Mouse (Mus musculus): ENCODE measurements around the gene Me1. TPM values are rescaled to one million over a fixed set of nuclear protein-coding genes. Genes with fewer than 3 reads are reported as not detected.

The Me1 gene
- polyA plus RNA-seq, 1 experiment from 2014 or later: 12.4 TPM

GRCm38 (mm10) chr9:86695199-86695817 is 445 bp downstream of the Me1 start:
- peaks cover 16% of the 10 kb centered on the region; the same call in 1 of the 2 replicates for H3K27me3 ChIP-seq (ENCODE audit: insufficient read depth, poor library complexity, severe bottlenecking)
- peaks cover 3% of the 10 kb centered on the region; the same call in 1 of the 2 replicates for H3K4me1 ChIP-seq (replicated peaks)
- H3K27ac ChIP-seq: peak overlapping the region; percentile 87
- 2% methylated on average over 56 of the region's 56 CpGs for WGBS
- H3K9me3 ChIP-seq: no peaks in the 10 kb centered on the region
- H3K36me3 ChIP-seq: no peaks in the 10 kb centered on the region
- DNase-seq (ENCODE audit: low spot score): peak; percentile 55
- peak overlapping the region; percentile 81 for H3K4me3 ChIP-seq

- Histone ChIP-seq H3K4me1 (replicated peaks) (peaks cover 3% of the 10 kb centered on the region; the same call in 1 of the 2 replicates), H3K36me3 (no peaks in the 10 kb centered on the region), H3K4me3 (no peak overlapping the region), H3K9me3 (no peaks in the 10 kb centered on the region), H3K27ac (no peak overlapping the region), H3K27me3 (ENCODE audit: insufficient read depth, poor library complexity, severe bottlenecking) (peaks cover 16% of the 10 kb centered on the region; the same call in 1 of the 2 replicates)
- 93% methylated on average over 7 of the region's 7 CpGs for WGBS
- DNase-seq (ENCODE audit: low spot score): no peak
Measured at GRCm38 (mm10) chr9:86694644-86695043, 1.1 kb downstream of the Me1 start.

GRCm38 (mm10) chr9:86693935-86694334 is 1.8 kb downstream of the Me1 start:
- no peaks in the 10 kb centered on the region for H3K9me3 ChIP-seq
- peaks cover 16% of the 10 kb centered on the region; the same call in 1 of the 2 replicates for H3K27me3 ChIP-seq (ENCODE audit: insufficient read depth, poor library complexity, severe bottlenecking)
- H3K4me3 ChIP-seq: no peak overlapping the region
- 92% methylated on average over 6 of the region's 6 CpGs for WGBS
- no peaks in the 10 kb centered on the region for H3K36me3 ChIP-seq
- H3K27ac ChIP-seq: no peak overlapping the region
- peaks cover 3% of the 10 kb centered on the region; the same call in 1 of the 2 replicates for H3K4me1 ChIP-seq (replicated peaks)
- no peak for DNase-seq (ENCODE audit: low spot score)

- no peaks in the 10 kb centered on the region for H3K9me3 ChIP-seq
- peaks cover 16% of the 10 kb centered on the region; the same call in 1 of the 2 replicates for H3K27me3 ChIP-seq (ENCODE audit: insufficient read depth, poor library complexity, severe bottlenecking)
- WGBS: 86% methylated on average over 3 of the region's 3 CpGs
- no peak overlapping the region for H3K27ac ChIP-seq
- H3K4me3 ChIP-seq: no peak overlapping the region
- no peak for DNase-seq (ENCODE audit: low spot score)
- peaks cover 3% of the 10 kb centered on the region; the same call in 1 of the 2 replicates for H3K4me1 ChIP-seq (replicated peaks)
- no peaks in the 10 kb centered on the region for H3K36me3 ChIP-seq
Measured at GRCm38 (mm10) chr9:86692676-86693075, 3.1 kb downstream of the Me1 start.

GRCm38 (mm10) chr9:86692251-86692650 is 3.5 kb downstream of the Me1 start:
- Histone ChIP-seq H3K4me1 (replicated peaks) (peaks cover 3% of the 10 kb centered on the region; the same call in 1 of the 2 replicates), H3K4me3 (no peak overlapping the region), H3K9me3 (no peaks in the 10 kb centered on the region), H3K36me3 (no peaks in the 10 kb centered on the region), H3K27ac (no peak overlapping the region), H3K27me3 (ENCODE audit: insufficient read depth, poor library complexity, severe bottlenecking) (peaks cover 15% of the 10 kb centered on the region; the same call in 1 of the 2 replicates)
- no peak for DNase-seq (ENCODE audit: low spot score)
- WGBS: 89% methylated on average over 5 of the region's 5 CpGs

GRCm38 (mm10) chr9:86691101-86691500 is 4.7 kb downstream of the Me1 start:
- WGBS: 96% methylated on average over 3 of the region's 3 CpGs
- Histone ChIP-seq H3K4me3 (no peak overlapping the region), H3K27me3 (ENCODE audit: insufficient read depth, poor library complexity, severe bottlenecking) (peaks cover 5% of the 10 kb centered on the region; the same call in 1 of the 2 replicates), H3K9me3 (no peaks in the 10 kb centered on the region), H3K4me1 (replicated peaks) (peaks cover 3% of the 10 kb centered on the region; the same call in 1 of the 2 replicates), H3K36me3 (no peaks in the 10 kb centered on the region), H3K27ac (no peak overlapping the region)
- DNase-seq (ENCODE audit: low spot score): no peak

- Histone ChIP-seq H3K36me3 (no peaks in the 10 kb centered on the region), H3K27me3 (ENCODE audit: insufficient read depth, poor library complexity, severe bottlenecking) (no peaks in the 10 kb centered on the region), H3K27ac (peak overlapping the region; percentile 40; the same call in 1 of the 2 replicates), H3K4me1 (replicated peaks) (peaks cover 5% of the 10 kb centered on the region), H3K9me3 (no peaks in the 10 kb centered on the region), H3K4me3 (no peak overlapping the region)
- DNase-seq (ENCODE audit: low spot score): peak; percentile 10
- WGBS: 64% methylated on average over 8 of the region's 8 CpGs
Measured at GRCm38 (mm10) chr9:86683713-86684209, 12.0 kb downstream of the Me1 start.

GRCm38 (mm10) chr9:86682844-86683243 is 12.9 kb downstream of the Me1 start:
- Histone ChIP-seq H3K9me3 (no peaks in the 10 kb centered on the region), H3K4me3 (no peak overlapping the region), H3K36me3 (no peaks in the 10 kb centered on the region), H3K27me3 (ENCODE audit: insufficient read depth, poor library complexity, severe bottlenecking) (no peaks in the 10 kb centered on the region), H3K4me1 (replicated peaks) (peaks cover 5% of the 10 kb centered on the region), H3K27ac (0 out of 2 replicates have a peak overlapping the region, but pooled peaks have one; percentile 12)
- WGBS: 73% methylated on average over 6 of the region's 6 CpGs
- no peak for DNase-seq (ENCODE audit: low spot score)

- no peaks in the 10 kb centered on the region for H3K27me3 ChIP-seq (ENCODE audit: insufficient read depth, poor library complexity, severe bottlenecking)
Measured at GRCm38 (mm10) chr9:86682278-86682677, 13.5 kb downstream of the Me1 start.

GRCm38 (mm10) chr9:86680431-86680830 is 15.3 kb downstream of the Me1 start:
- no peaks in the 10 kb centered on the region for H3K9me3 ChIP-seq
- H3K27ac ChIP-seq: no peak overlapping the region
- WGBS: 94% methylated on average over 6 of the region's 6 CpGs
- no peaks in the 10 kb centered on the region for H3K27me3 ChIP-seq (ENCODE audit: insufficient read depth, poor library complexity, severe bottlenecking)
- H3K4me3 ChIP-seq: no peak overlapping the region
- H3K4me1 ChIP-seq (replicated peaks): peaks cover 5% of the 10 kb centered on the region
- H3K36me3 ChIP-seq: no peaks in the 10 kb centered on the region
- DNase-seq (ENCODE audit: low spot score): no peak

More at GRCm38 (mm10) chr9:86682278-86682677, 13.5 kb downstream of the Me1 start:
- WGBS: 84% methylated on average over 4 of the region's 4 CpGs
- Histone ChIP-seq H3K27ac (0 out of 2 replicates have a peak overlapping the region, but pooled peaks have one; percentile 35), H3K4me1 (replicated peaks) (peaks cover 5% of the 10 kb centered on the region), H3K36me3 (no peaks in the 10 kb centered on the region), H3K9me3 (no peaks in the 10 kb centered on the region), H3K4me3 (no peak overlapping the region)
- DNase-seq (ENCODE audit: low spot score): no peak

GRCm38 (mm10) chr9:86679843-86680417 is 15.8 kb downstream of the Me1 start:
- Histone ChIP-seq H3K27me3 (ENCODE audit: insufficient read depth, poor library complexity, severe bottlenecking) (no peaks in the 10 kb centered on the region), H3K27ac (no peak overlapping the region), H3K4me3 (no peak overlapping the region), H3K36me3 (no peaks in the 10 kb centered on the region), H3K9me3 (no peaks in the 10 kb centered on the region), H3K4me1 (replicated peaks) (peaks cover 5% of the 10 kb centered on the region)
- WGBS: 87% methylated on average over 11 of the region's 11 CpGs
- no peak for DNase-seq (ENCODE audit: low spot score)

GRCm38 (mm10) chr9:86676246-86676645 is 19.5 kb downstream of the Me1 start:
- Histone ChIP-seq H3K4me1 (replicated peaks) (no peaks in the 10 kb centered on the region), H3K36me3 (no peaks in the 10 kb centered on the region), H3K4me3 (no peak overlapping the region), H3K9me3 (no peaks in the 10 kb centered on the region), H3K27ac (no peak overlapping the region), H3K27me3 (ENCODE audit: insufficient read depth, poor library complexity, severe bottlenecking) (no peaks in the 10 kb centered on the region)
- 92% methylated on average over 3 of the region's 3 CpGs for WGBS
- DNase-seq (ENCODE audit: low spot score): no peak

- H3K4me1 ChIP-seq (replicated peaks): no peaks in the 10 kb centered on the region
- no peak for DNase-seq (ENCODE audit: low spot score)
- H3K9me3 ChIP-seq: no peaks in the 10 kb centered on the region
- H3K27ac ChIP-seq: no peak overlapping the region
- no peaks in the 10 kb centered on the region for H3K27me3 ChIP-seq (ENCODE audit: insufficient read depth, poor library complexity, severe bottlenecking)
- H3K36me3 ChIP-seq: no peaks in the 10 kb centered on the region
- H3K4me3 ChIP-seq: no peak overlapping the region
- 91% methylated on average over 2 of the region's 2 CpGs for WGBS
Measured at GRCm38 (mm10) chr9:86675426-86675825, 20.3 kb downstream of the Me1 start.

All from hindbrain, embryonic 10.5 days (tissue).